Mouse (Mus musculus): ENCODE measurements at regions not wholly inside any gene's neighbourhood (a gene's known extent, or its start where the extent isn't known, plus 50 kb on each side); places are given as distances from the start of the nearest gene placed in this dataset.

GRCm38 (mm10) chr13:97448123-97448522 lies 207.2 kb downstream of the Enc1 start:
- no peak for DNase-seq

- DNase-seq: peak; percentile 70
Measured at GRCm38 (mm10) chr13:97443731-97444428, 203.0 kb downstream of the Enc1 start.

GRCm38 (mm10) chr13:97442806-97443205 lies 201.9 kb downstream of the Enc1 start:
- DNase-seq: no peak

- no peak for DNase-seq
Measured at GRCm38 (mm10) chr13:97442283-97442682, 201.4 kb downstream of the Enc1 start.

GRCm38 (mm10) chr13:97441803-97442202 lies 200.9 kb downstream of the Enc1 start:
- DNase-seq: no peak

- peak; percentile 33 for DNase-seq
Measured at GRCm38 (mm10) chr13:97439216-97439979, 198.5 kb downstream of the Enc1 start.

- peak; percentile 43 for DNase-seq
Measured at GRCm38 (mm10) chr13:97438692-97439091, 197.8 kb downstream of the Enc1 start.

GRCm38 (mm10) chr13:97438277-97438676 lies 197.4 kb downstream of the Enc1 start:
- DNase-seq: no peak

- peak; percentile 13 for DNase-seq
Measured at GRCm38 (mm10) chr13:97436719-97437350, 195.9 kb downstream of the Enc1 start.

- DNase-seq: peak; percentile 75
Measured at GRCm38 (mm10) chr13:97435865-97436718, 195.2 kb downstream of the Enc1 start.

- peak; percentile 30 for DNase-seq
Measured at GRCm38 (mm10) chr13:97434961-97435864, 194.3 kb downstream of the Enc1 start.

- no peak for DNase-seq
Measured at GRCm38 (mm10) chr13:97434167-97434566, 193.3 kb downstream of the Enc1 start.

- no peak for DNase-seq
Measured at GRCm38 (mm10) chr13:97432627-97433026, 191.7 kb downstream of the Enc1 start.

- no peak for DNase-seq
Measured at GRCm38 (mm10) chr13:97430885-97431284, 190.0 kb downstream of the Enc1 start.

GRCm38 (mm10) chr13:97428163-97428562 lies 187.3 kb downstream of the Enc1 start:
- DNase-seq: no peak

- DNase-seq: no peak
Measured at GRCm38 (mm10) chr13:97427537-97427936, 186.6 kb downstream of the Enc1 start.

- no peak for DNase-seq
Measured at GRCm38 (mm10) chr13:97425731-97426130, 184.8 kb downstream of the Enc1 start.

- DNase-seq: no peak
Measured at GRCm38 (mm10) chr13:97423911-97424310, 183.0 kb downstream of the Enc1 start.

- DNase-seq: no peak
Measured at GRCm38 (mm10) chr13:97423298-97423817, 182.5 kb downstream of the Enc1 start.

GRCm38 (mm10) chr13:97422897-97423296 lies 182.0 kb downstream of the Enc1 start:
- DNase-seq: no peak

GRCm38 (mm10) chr13:97421831-97422230 lies 180.9 kb downstream of the Enc1 start:
- no peak for DNase-seq

Data from adrenal gland, postnatal 10 days (tissue).